Mouse (Mus musculus) E14TG2a.4 (cell line): ENCODE results near the gene Atn1.

Source experiments
- CTCF ChIP-seq: conservative IDR thresholded peaks from 2 replicates; pipeline ENCODE4 v1.5.1; 2014; ENCODE audit warnings: low read length
- POU5F1 ChIP-seq: IDR thresholded peaks from 2 replicates; pipeline ENCODE4 v1.6.1; 2014; ENCODE audit warnings: low read length, borderline replicate concordance

GRCm38 (mm10) chr6:124702102-124702783 is 54.1 kb downstream of the Atn1 start:
- TF ChIP-seq CTCF (no peak), POU5F1 (no peak)
